Mouse (Mus musculus): ENCODE results near the gene Synj2.

Synj2 gene

DNA sequence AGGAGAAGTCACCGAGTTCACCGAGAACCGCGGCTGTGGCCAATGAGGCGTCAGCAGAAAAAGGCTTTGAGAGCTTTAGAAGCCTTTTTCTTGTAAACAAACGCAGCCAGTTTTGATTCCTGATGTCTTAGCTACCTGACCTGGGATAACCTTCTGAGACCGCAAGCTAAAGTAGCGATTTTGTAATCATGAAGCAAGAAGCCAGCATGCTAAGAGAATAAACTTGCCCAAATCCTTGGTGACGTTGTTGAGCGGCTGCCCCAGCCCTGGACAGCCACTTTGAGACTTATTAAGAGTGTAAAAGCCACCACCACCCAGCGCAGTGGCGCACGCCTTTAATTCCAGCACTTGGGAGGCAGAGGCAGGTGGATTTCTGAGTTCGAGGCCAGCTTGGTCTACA lies 4.8 kb upstream of the Synj2 start:
- no peak for DNase-seq

DNA sequence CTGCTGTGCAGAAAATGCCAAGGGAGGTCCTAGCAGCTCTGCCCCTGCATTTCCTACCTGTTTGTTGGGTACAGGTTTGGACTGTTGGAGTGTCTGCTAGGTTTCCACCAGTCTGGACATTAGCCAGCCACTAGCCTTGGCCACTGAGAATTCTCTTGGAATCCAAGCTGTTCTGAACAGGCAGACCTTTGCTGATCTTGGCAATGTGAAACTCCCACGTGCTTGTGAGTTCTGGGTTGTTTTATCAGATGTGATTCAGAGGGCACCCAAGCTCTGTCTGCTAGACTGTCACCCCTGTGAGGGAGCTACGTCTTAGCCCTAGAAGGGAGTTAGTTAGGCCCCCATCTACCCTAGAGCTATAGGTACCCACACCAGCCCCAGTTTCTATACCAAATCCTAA lies 3.6 kb upstream of the Synj2 start:
- DNase-seq, result no peak

- no peak for DNase-seq
These were observed 1.2 kb upstream of the Synj2 start for GRCm38 (mm10) chr17:5939871-5940270.

DNA sequence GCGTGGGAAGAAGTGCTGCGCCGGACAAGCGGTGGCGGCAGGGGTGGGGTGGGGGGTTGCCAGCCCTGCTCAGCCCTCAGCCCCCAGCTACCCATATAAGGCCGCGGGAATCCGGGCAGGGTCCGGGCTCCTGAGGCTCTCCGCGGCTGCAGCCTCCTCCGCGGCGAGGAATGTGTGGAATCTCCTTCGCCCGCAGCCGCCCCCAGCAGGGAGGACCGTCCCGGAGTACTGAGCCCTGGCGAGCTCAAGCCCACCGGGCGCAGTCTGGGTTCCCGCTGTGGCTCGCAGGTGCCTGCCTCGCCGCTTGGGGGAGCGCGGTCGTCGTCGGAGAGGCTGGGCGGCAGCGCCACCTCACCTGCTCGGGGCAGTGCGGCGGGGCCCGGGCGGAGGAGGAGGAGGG lies 288 bp upstream of the Synj2 start:
- DNase-seq, result peak; percentile 92

DNA sequence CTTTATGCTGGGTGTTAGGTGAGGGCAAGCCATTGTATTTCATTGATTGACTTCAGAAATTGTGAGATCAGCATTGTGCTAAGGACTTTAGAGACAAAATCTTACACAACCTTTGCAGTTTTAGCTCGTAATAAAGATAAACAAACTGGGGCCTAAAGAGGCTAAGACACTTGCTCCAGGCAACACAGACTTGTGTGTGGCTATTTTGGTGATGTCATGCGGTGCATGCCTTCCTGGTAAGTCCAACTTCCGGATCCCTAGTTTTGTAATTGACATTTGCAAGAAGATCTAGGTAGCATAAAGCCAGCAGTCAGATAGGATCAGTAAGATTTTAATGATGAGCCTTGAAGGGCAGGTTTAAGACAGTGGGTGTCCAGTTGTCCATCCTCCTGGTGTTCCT lies 1.1 kb downstream of the Synj2 start:
- DNase-seq, result no peak

DNA sequence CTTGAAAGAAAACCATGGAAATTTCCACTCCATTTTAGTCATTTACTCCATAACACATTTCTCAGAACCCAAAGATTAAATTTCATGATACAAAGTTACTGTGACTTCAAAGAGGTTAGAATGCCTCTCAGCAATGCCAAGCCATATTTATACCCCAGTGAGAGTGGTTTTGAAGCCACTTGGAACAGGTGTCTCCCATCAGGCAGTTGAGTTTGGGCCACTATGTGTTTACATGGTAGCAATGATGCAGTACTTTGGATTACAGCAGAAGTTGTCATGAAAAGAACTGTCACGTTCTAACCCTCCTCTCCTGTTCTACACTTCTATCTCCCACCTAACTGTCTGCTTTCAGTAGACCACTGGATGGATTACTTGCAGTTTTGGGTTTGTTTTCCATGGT lies 2.0 kb downstream of the Synj2 start:
- no peak for DNase-seq

GRCm38 (mm10) chr17:5947039-5947438 lies 6.0 kb downstream of the Synj2 start:
- DNase-seq, result no peak

- no peak for DNase-seq
These were observed 11.4 kb downstream of the Synj2 start for GRCm38 (mm10) chr17:5952455-5952854.

DNA sequence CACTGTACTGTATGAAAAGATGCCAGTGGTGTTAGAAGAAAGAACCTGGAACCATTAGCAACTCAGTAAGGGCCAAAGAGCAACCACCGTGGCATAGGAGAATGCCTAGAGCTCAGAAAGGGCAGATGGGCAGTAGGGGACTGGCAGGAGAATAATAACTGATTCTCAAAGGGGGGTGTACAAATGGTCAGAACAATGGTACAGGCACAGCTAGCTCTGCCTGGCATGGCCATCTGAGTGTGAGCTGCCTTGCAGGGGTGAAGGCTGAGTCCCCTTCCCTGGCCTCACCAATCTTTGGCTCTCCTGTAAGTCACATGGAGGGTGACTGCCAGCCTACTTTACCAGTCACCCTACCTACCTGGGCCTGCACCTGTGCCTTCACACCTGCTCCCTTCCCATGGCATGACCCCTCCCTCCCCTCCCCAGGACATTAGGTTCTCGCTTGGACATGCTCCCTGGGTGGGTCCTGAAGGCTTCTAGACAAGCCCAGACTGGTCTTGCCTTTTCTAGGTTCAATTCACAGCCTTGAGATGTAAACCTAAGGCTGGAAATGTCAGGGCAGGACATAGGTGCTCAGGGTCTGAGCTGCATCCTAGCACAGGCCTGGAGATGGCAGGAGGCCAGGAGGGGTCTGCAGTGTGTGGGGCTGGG lies 15.4 kb downstream of the Synj2 start:
- DNase-seq, result no peak

DNA sequence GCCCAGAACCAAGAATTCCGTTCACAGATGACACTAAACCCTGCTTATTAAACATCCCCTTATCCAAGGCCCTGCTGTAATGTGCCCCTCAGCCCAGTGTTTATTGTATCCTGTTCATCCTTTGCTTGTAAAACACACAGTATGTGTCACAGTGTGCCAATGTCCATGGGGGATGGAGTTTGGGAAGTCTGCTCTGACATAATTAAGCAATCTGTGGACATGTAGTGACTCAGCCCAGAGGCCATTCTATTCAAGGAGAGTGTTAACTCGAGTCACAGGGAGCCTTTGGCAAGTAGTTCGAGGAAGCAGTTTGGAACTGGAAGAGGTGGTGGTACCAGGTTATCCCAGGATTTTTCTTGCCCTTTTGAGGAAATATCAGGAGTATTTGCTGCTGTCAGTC lies 16.0 kb downstream of the Synj2 start:
- DNase-seq, result no peak

DNA sequence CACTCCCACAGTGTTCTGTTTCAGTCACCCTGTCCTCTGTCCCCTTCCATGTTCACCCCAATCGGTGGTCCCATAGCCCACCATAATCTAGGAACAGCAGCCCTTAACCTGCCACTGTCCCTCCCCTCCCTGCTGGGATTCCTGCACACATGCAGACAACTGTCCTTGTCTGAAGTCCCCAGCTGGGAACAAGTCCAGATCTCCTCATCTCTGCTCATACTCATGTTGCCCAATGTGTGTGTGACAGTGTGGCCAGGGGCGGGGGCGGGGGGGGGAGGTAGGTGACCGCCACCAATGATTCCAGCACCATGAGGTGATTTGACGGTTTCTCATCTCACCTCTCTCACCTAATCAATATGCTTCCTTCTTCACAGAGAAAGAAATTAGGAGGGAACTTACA lies 17.1 kb downstream of the Synj2 start:
- DNase-seq, result no peak

DNA sequence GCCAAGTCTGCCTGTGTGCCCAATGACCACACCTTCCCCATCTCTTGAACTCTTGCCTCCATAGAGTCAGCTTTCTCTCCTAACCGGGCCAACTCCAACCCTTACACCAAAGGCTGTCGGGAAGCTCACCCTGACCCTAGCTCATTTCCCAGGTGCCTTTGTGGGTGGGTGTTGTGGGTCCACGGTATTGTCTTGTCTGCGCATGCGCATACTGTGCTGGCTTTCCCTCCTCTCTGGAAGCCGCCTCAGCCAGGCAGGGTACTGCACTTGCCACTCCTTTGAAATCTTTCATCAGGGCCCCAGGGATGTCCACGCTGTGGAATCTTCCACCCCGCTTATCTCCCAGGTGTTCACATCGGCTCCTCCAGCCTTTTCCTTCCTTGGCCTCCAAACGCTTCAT lies 17.6 kb downstream of the Synj2 start:
- DNase-seq, result no peak

DNA sequence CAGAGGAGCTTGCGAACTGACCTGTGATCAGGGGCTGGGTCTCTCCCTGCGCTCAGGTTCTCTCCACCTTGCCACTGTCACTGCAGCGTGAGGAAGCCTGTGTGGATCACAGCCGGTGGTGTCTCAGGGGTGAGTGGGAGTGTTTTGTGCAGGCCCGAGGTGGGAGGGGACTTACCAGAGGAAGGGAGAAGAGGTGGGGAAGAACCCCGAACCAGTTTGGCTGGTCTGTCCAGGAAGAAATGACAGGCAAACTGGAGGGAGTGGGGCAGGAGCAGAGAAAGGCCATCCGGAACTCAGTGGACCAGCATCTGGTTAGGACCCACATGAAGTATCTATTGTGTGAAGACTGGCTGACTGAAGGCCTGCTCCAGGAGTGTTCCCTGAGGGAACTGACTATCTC lies 18.0 kb downstream of the Synj2 start:
- DNase-seq, result no peak

DNA sequence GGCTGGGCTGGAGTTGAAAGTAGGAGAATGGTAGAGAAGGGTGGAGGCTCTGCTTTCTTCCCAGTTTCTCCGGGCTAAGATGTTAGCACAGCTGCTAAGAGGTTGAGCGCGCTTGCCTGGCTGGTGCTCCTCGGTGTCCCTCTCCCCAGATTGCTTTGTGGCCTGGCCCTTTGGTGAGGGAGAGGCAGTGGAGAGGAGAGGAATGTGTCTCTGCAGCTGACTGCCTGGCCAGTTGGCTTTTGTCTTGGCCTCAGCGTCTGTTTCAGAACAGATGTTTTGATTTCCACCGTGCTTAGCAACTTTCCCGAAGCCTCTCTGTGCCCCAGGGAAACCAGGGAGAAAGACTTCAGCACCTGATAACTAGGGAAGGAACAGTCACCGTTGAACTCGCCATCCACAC lies 18.7 kb downstream of the Synj2 start:
- no peak for DNase-seq

GRCm38 (mm10) chr17:5963766-5964165 lies 22.7 kb downstream of the Synj2 start:
- DNase-seq, result no peak

GRCm38 (mm10) chr17:5965084-5965781 lies 24.2 kb downstream of the Synj2 start:
- DNase-seq, result no peak

- no peak for DNase-seq
These were observed 25.6 kb downstream of the Synj2 start for GRCm38 (mm10) chr17:5966706-5967105.

GRCm38 (mm10) chr17:5968562-5968961 lies 27.5 kb downstream of the Synj2 start:
- DNase-seq, result no peak

- no peak for DNase-seq
These were observed 28.2 kb downstream of the Synj2 start for GRCm38 (mm10) chr17:5969246-5969645.

DNA sequence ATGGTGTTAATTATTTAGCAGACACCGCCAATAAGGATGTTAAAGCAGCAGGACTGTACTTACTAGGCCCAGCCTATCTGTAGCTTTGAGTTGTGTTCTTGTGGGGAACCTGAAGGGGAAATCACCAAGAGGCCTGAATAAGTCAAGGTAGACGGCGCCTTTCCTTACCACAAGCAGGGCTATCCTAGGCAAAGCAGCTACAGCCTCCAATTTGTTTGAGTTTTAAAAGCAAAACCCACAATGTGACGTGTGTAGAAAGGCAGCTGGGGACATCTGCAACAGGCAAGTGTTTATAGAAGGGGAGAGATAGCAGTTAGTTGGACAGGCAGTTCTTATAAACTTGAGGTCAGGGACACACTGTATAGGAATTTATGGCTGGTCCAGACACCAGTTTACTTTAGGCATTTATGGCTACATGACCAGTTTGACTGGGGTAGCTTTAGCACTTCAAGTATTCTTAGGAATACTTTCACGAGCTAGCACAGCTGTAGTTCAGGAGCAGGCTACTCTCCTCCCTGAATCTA lies 29.3 kb downstream of the Synj2 start:
- DNase-seq, result no peak

GRCm38 (mm10) chr17:5973536-5973935 lies 32.5 kb downstream of the Synj2 start:
- DNase-seq, result peak; percentile 57

GRCm38 (mm10) chr17:5975099-5975977 lies 34.3 kb downstream of the Synj2 start:
- DNase-seq, result peak; percentile 65

- peak; percentile 22 for DNase-seq
These were observed 35.4 kb downstream of the Synj2 start for GRCm38 (mm10) chr17:5976221-5977055.
